Mouse (Mus musculus) yolk sac, embryonic 10.5 days (tissue): ENCODE measurements around the gene Gm13691.
"Not testable (repeated sequence)": the region's sequence is repeated elsewhere in the genome, so short reads cannot be mapped to it uniquely, and the experiment has no call there.

Experiments
- DNase-seq: peaks from one replicate; pipeline ENCODE4 v3.0.0-alpha.2; 2017; ENCODE audit warnings: low spot score

Gene Gm13691

DNA sequence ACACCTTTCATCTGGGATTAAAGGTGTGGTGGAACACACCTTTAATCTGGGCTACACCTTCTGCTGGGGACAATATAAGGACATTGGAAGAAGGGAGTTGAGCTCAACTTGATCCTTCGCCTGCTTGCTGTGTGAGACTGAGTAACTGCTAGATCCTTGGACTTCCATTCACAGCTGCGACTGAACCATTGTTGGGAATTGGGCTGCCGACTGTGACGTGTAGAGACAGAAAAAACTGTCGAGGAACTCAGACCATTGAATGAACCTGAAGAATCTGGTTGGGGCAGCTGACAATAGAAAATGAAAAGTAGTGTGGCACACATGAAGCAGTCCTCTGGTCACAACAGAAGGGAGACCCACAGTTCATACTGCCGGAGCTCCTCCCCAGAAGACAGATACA is at the start of gene Gm13691:
TSS of gene Gm13691 (plus strand) at position 301 of the 400 bp plus-strand sequence.
- DNase-seq = not testable (repeated sequence)

DNA sequence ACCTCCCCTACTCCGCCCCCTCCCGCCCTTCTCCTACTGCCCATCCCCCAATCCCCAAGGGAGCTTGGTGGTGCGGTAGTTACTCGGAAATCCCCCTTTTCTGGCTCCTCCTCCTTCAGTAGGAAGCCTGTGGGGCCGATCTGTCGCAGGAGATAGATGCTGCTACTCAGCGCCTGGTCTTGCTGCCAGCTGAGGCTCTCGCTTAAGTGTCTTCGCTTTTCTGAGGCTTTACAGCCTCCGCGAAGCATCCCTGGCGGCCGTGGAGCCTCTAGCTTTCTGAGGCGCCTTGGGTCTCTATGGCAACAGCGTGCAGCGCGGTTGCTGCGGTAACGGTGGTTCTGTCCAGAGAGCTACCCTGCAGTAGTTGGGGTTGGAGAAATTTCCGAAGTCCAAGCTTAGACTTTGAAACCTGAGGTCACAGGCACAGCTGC is 49.4 kb upstream of the Gm13691 start, which contains the start of gene Zswim2:
TSS of gene Zswim2 (minus strand) at position 298 of the 431 bp plus-strand sequence.
- peak; percentile 45 for DNase-seq

DNA sequence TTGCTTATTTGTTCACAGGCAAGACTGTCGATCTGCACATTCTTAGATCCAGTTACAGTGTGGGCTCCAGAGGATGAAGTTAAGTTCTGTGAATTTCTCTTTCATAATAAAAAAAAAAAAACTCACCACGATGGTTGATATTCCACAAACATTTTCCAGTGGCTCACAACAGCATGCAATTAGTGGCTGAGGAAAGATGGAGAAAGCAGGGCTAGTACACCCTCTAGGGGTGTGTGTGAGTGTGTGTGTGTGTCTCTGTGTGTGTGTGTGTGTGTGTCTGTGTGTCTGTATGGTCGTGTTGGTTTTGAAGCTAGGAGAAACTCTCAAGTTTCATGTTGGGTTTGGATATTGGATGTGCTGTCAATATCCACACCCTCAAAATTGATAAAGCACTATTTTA is 49.0 kb upstream of the Gm13691 start:
- DNase-seq = no peak

DNA sequence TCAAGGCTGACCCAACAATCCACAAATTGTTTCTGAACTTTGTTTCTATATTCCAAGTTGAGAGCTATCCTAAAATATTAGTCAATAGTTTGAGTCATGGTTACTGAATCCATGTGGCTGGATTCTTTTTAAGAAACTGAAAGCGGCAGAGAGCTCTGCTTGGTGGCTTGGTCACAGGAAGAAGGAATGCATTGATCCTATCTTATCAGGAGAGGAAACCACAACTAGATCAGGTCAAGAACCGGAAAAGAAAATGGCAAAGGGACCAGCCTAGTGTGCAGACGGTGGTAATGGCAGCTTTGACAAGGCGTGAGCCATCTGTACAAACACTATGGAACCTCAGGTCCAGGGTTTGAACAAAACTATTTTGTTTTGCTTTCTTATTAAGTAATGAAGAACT is 48.6 kb upstream of the Gm13691 start:
- DNase-seq = no peak

DNA sequence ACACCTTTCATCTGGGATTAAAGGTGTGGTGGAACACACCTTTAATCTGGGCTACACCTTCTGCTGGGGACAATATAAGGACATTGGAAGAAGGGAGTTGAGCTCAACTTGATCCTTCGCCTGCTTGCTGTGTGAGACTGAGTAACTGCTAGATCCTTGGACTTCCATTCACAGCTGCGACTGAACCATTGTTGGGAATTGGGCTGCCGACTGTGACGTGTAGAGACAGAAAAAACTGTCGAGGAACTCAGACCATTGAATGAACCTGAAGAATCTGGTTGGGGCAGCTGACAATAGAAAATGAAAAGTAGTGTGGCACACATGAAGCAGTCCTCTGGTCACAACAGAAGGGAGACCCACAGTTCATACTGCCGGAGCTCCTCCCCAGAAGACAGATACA is 35.0 kb upstream of the Gm13691 start, which contains the start of gene Gm13698:
TSS of gene Gm13698 (plus strand) at position 301 of the 400 bp plus-strand sequence.
- DNase-seq = not testable (repeated sequence)

DNA sequence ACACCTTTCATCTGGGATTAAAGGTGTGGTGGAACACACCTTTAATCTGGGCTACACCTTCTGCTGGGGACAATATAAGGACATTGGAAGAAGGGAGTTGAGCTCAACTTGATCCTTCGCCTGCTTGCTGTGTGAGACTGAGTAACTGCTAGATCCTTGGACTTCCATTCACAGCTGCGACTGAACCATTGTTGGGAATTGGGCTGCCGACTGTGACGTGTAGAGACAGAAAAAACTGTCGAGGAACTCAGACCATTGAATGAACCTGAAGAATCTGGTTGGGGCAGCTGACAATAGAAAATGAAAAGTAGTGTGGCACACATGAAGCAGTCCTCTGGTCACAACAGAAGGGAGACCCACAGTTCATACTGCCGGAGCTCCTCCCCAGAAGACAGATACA is 29.1 kb upstream of the Gm13691 start, which contains the start of gene Gm13693:
TSS of gene Gm13693 (plus strand) at position 301 of the 400 bp plus-strand sequence.
- not testable (repeated sequence) for DNase-seq

DNA sequence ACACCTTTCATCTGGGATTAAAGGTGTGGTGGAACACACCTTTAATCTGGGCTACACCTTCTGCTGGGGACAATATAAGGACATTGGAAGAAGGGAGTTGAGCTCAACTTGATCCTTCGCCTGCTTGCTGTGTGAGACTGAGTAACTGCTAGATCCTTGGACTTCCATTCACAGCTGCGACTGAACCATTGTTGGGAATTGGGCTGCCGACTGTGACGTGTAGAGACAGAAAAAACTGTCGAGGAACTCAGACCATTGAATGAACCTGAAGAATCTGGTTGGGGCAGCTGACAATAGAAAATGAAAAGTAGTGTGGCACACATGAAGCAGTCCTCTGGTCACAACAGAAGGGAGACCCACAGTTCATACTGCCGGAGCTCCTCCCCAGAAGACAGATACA is 23.3 kb upstream of the Gm13691 start, which contains the start of gene Gm13695:
TSS of gene Gm13695 (plus strand) at position 301 of the 400 bp plus-strand sequence.
- not testable (repeated sequence) for DNase-seq

DNA sequence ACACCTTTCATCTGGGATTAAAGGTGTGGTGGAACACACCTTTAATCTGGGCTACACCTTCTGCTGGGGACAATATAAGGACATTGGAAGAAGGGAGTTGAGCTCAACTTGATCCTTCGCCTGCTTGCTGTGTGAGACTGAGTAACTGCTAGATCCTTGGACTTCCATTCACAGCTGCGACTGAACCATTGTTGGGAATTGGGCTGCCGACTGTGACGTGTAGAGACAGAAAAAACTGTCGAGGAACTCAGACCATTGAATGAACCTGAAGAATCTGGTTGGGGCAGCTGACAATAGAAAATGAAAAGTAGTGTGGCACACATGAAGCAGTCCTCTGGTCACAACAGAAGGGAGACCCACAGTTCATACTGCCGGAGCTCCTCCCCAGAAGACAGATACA is 17.5 kb upstream of the Gm13691 start, which contains the start of gene Gm13696:
TSS of gene Gm13696 (plus strand) at position 301 of the 400 bp plus-strand sequence.
- not testable (repeated sequence) for DNase-seq

DNA sequence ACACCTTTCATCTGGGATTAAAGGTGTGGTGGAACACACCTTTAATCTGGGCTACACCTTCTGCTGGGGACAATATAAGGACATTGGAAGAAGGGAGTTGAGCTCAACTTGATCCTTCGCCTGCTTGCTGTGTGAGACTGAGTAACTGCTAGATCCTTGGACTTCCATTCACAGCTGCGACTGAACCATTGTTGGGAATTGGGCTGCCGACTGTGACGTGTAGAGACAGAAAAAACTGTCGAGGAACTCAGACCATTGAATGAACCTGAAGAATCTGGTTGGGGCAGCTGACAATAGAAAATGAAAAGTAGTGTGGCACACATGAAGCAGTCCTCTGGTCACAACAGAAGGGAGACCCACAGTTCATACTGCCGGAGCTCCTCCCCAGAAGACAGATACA is 11.7 kb upstream of the Gm13691 start, which contains the start of gene Gm13694:
TSS of gene Gm13694 (plus strand) at position 301 of the 400 bp plus-strand sequence.
- not testable (repeated sequence) for DNase-seq

DNA sequence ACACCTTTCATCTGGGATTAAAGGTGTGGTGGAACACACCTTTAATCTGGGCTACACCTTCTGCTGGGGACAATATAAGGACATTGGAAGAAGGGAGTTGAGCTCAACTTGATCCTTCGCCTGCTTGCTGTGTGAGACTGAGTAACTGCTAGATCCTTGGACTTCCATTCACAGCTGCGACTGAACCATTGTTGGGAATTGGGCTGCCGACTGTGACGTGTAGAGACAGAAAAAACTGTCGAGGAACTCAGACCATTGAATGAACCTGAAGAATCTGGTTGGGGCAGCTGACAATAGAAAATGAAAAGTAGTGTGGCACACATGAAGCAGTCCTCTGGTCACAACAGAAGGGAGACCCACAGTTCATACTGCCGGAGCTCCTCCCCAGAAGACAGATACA is 5.9 kb upstream of the Gm13691 start, which contains the start of gene Gm13697:
TSS of gene Gm13697 (plus strand) at position 301 of the 400 bp plus-strand sequence.
- DNase-seq = not testable (repeated sequence)

DNA sequence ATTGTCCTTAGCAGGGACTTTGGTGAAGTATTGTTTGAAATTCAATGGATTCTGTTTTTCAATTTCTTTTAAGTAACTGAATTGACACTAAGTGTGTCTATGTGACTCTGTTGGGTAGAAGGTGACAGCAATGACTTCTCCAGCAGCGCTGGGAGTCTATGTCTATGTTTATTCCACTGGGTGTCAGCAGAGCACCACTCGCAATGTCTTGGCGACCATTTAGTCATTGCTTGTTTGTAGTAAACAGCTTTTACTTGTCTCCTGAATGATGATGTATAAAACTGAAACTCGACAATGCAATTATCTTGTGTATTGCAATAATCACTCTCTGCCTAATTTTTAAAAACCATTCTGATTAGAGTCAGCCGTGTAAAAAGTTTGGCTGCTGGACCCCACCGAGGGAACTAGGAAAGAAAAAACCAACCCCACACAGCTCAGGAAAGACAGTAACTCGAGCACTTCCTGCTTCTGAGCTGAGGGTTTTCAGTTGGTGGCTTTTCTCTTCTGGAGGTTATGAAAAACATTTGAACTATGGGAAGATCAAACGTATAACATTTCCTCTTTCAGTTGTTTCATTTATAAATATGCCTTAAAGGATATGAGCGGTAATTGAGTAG is 3.4 kb downstream of the Gm13691 start:
- not testable (repeated sequence) for DNase-seq

DNA sequence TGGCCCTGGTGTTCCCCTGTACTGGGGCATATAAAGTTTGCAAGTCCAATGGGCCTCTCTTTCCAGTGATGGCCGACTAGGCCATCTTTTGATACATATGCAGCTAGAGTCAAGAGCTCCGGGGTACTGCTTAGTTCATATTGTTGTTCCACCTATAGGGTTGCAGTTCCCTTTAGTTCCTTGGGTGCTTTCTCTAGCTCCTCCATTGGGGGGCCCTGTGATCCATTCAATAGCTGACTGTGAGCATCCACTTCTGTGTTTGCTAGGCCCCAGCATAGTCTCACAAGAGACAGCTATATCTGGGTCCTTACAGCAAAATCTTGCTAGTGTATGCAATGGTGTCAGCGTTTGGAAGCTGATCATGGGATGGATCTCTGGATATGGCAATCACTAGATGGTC is 4.2 kb downstream of the Gm13691 start:
- DNase-seq = not testable (repeated sequence)

DNA sequence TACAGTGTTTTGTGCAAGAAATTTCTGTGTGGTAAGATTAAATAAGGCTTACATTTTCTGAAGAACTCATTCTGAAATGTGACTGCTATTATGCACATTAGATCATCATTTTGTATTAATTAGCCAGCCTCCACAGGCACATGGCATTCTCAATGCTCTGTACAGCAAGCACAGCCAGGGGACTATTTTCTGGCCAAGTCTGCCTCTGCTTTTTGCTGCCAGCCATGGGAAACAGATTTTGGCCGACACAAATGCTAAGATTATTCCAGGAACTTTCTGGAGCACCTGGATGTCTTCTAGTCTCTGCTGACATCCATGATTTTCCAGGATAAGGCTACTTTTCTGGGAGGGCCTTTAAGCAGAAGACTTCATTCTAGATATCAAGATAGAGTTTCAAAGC is 18.6 kb downstream of the Gm13691 start:
- no peak for DNase-seq

DNA sequence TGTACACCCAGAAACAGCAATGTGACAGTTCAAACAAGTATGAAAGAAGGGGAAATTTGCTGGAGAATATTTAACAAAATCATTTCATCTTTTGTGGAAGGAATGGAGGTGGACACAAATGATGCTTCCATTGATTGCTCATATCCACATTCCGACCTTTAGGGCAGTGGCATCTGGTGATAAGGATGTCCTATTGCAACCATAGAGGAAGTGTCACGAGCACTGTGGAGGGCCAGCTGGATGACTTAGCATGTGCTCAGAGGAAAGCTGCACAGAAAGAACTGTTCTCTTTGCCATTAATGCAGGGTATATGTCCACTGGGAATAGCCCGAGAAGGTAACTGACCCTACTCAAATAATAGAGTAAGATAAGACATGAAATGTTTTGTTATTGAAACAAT is 19.5 kb downstream of the Gm13691 start:
- no peak for DNase-seq

DNA sequence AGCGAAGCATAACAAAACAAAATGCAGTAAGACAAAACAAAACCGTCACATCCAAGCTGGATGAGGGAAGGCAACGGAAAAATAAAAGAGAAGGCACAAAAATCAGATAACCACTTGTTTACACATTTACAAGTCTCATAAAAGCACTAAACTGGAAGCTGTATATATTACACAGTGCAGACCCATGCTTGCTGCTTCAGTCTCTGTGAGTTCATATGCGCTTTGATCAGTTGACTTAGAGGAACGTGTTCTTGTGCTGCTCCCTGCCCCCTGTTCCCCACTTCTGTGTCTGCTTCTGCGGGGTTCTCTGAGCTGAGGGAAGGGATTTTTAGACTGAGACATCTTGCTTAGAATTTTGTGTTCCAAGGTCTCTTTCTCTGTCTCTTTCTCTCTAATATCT is 24.2 kb downstream of the Gm13691 start:
- DNase-seq = no peak

DNA sequence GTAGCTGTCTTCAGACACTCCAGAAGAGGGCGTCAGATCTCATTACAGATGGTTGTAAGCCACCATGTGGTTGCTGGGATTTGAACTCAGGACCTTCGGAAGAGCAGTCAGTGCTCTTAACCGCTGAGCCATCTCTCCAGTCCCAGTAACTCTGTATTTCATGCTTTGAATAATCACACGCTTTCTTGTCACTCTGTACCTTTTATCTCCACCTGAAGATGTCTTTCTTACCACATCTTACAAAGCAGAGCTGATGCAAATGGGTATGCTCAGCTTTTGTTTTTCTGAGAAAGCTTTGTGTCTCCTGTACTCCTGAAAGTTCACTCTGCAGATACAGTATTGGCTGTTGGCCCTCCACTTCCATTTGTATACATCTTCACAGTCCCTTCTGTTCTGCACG is 25.9 kb downstream of the Gm13691 start:
- DNase-seq = not testable (repeated sequence)

DNA sequence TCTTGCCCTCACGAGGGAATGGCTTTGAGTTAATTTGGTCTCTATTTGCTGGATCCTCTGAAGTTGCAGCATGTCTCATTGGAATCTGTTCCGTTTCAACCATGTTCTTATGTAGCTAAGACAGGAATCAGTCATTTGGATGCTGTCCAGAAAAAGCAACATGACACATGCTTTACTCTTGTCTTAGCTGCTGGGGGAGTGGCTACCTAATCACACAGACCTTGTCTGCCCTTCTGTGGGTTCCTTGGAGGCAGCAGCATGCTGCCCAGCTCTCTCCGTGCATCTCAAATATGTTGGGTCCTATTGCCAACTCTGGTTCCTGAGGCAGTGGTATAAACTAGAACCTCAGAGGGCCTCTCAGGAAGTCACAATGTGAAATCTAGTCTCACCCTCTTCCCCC is 28.0 kb downstream of the Gm13691 start:
- no peak for DNase-seq

DNA sequence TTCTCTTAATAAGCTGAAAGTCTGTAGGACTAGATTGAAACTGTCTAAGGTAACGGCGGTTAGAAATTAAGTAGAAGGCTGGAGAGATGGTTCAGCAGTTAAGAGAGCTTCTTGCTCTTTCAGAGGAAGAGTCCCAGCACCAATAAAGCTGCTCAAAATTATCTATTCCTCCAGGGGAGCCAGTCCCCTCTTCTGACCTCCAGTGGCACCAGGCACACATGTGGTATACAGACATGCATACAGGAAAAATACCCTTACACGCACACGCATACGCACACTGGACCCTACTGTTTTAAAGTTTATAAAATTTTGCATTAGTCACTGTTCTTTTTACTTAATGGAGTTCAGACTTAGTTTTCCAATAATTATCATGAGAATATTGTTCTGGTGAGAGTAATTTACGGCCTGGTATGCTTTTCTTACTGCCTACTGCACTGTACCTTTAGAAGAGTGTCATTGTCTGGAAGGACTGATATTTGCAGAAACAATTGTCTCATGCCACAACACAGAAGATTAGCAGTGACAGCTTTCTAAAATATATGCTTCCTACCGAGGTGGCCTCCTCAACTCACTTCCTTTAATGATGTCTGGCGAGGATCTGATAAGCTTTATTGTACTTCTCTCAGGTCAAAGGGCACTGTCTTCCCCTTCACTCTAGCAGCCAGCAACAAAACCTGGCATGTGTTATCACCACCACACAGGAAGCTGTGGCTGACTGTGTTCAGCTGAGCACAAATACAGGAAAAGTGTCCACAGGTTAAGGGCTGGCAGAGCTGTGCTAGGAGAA is 29.4 kb downstream of the Gm13691 start:
- peak; percentile 26 for DNase-seq

DNA sequence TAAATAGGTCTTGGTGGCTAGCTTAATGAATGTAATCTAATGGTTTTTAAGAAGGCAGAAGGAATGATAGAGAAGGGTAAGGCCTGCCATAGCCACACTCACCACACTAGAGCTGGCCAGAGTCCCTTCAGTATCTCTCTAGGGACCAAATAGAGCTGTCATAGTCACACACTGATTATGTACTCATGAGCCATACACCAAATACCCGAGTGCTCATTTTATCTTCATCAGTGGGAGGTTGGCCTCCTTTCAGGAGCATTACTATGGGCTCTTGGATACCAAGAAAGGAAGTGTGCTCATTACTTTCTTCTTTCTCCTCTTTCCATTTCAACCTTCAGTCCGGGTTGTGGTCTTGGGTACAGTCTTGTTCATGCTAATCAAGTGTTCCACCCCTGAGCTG is 31.6 kb downstream of the Gm13691 start:
- no peak for DNase-seq

DNA sequence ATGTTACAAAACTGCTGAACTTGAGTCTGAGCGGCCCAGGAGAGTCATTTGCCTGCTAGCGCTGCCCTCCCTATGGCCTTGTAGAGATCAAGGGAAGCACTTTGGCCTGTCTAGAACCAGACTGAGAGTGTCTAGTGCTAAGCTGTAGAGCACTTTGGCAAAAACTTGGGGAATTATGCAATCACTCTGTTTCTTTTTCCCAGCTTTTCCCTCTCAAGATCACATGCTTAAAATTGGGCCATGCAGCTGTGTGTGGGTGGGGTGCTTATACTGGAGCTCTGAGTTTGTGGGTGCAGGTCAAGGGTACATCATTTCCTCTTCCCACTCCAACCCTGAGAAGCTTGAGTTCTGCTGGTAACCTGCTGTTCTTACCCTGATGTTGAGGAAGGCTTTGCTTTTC is 32.6 kb downstream of the Gm13691 start:
- no peak for DNase-seq

DNA sequence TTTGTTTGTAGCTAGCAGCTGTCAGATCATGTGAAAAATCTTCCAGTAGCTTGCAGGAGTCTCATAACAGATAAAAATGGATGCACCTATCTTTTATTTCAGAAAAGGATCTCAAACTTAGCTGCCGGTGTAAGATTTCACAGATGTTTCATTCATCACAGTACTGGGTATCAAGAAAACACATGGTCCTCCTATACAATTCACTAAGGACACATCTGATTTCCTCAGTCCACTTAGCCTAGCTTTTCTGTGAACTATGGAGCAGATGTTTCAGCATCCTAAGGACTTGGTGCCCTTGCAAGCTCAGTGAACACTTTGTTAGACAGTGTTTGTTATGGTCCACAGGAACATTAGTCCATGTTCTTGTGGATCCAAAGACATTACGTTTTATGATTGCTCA is 33.0 kb downstream of the Gm13691 start:
- DNase-seq = no peak

DNA sequence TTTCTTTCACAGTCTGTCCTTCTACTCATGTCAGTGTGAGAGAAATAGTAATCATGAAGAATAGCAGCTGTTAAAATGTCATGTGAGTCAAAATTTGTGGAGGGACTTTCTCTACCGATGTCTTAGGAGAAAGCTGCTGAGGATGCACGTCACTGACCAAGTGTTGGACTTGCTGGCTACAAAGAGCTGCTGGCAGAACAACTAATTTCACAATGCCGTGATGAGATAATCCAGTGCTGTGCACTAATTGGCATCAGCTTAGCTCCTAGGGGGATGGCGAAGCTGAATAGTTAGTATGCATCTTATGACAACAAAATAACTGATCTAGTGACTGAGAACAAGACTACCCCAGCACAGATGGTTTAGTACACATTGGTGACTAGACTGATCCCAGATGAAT is 34.9 kb downstream of the Gm13691 start:
- no peak for DNase-seq

DNA sequence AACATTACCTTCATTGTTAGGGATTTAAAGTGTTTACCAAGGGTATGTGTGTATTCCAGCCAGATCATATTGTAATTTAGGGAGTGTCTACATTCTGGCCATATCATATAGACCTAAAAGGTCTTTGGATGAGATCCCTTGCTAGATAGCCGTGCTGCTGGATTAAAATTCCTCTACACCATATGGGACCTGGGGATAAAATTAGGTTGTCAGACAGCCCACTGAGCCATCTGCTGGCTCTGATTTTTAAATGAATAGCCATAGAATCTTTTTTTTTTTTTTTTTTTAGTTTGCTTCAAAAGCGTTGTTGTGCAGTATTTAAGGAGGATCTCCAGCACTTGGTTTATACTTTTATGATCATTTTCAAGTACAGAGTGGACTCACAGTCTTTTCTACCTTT is 42.2 kb downstream of the Gm13691 start:
- no peak for DNase-seq
